Mouse (Mus musculus): ENCODE results near the gene Aco2.

Gene Aco2

GRCm38 (mm10) chr15:81920546-81921217 lies 48.6 kb downstream of the Aco2 start:
- DNase-seq (ENCODE audit: low spot score): no peak

- DNase-seq (ENCODE audit: low spot score): no peak
These were observed 49.1 kb downstream of the Aco2 start for GRCm38 (mm10) chr15:81921255-81921654.

GRCm38 (mm10) chr15:81924933-81925332 lies 52.8 kb downstream of the Aco2 start:
- DNase-seq (ENCODE audit: low spot score): peak; percentile 19

GRCm38 (mm10) chr15:81925760-81926445 lies 53.8 kb downstream of the Aco2 start, which contains the start of gene Polr3h:
Gene Polr3h, minus strand, starts transcription at chr15:81926240.
- DNase-seq (ENCODE audit: low spot score): peak; percentile 88

- DNase-seq (ENCODE audit: low spot score): no peak
These were observed 54.3 kb downstream of the Aco2 start for GRCm38 (mm10) chr15:81926446-81926822.

GRCm38 (mm10) chr15:81927741-81928140 lies 55.6 kb downstream of the Aco2 start:
- no peak for DNase-seq (ENCODE audit: low spot score)

GRCm38 (mm10) chr15:81928277-81928676 lies 56.2 kb downstream of the Aco2 start:
- peak; percentile 26 for DNase-seq (ENCODE audit: low spot score)

- no peak for DNase-seq (ENCODE audit: low spot score)
These were observed 60.9 kb downstream of the Aco2 start for GRCm38 (mm10) chr15:81932951-81933470.

GRCm38 (mm10) chr15:81933986-81934385 lies 61.9 kb downstream of the Aco2 start:
- DNase-seq (ENCODE audit: low spot score): no peak

- DNase-seq (ENCODE audit: low spot score): no peak
These were observed 63.9 kb downstream of the Aco2 start for GRCm38 (mm10) chr15:81935869-81936637.

GRCm38 (mm10) chr15:81936679-81937078 lies 64.6 kb downstream of the Aco2 start, which contains the start of gene Csdc2:
Gene Csdc2, plus strand, starts transcription at chr15:81936759.
- no peak for DNase-seq (ENCODE audit: low spot score)

- no peak for DNase-seq (ENCODE audit: low spot score)
These were observed 65.2 kb downstream of the Aco2 start for GRCm38 (mm10) chr15:81937098-81937972.

- no peak for DNase-seq (ENCODE audit: low spot score)
These were observed 66.1 kb downstream of the Aco2 start for GRCm38 (mm10) chr15:81938246-81938645.

GRCm38 (mm10) chr15:81939157-81939715 lies 67.1 kb downstream of the Aco2 start:
- DNase-seq (ENCODE audit: low spot score): no peak

GRCm38 (mm10) chr15:81939774-81940173 lies 67.7 kb downstream of the Aco2 start:
- no peak for DNase-seq (ENCODE audit: low spot score)

- no peak for DNase-seq (ENCODE audit: low spot score)
These were observed 68.1 kb downstream of the Aco2 start for GRCm38 (mm10) chr15:81940219-81940618.

- no peak for DNase-seq (ENCODE audit: low spot score)
These were observed 68.9 kb downstream of the Aco2 start for GRCm38 (mm10) chr15:81941010-81941409.

- no peak for DNase-seq (ENCODE audit: low spot score)
These were observed 71.2 kb downstream of the Aco2 start for GRCm38 (mm10) chr15:81943176-81943749.

- DNase-seq (ENCODE audit: low spot score): no peak
These were observed 77.0 kb downstream of the Aco2 start for GRCm38 (mm10) chr15:81949076-81949475.

GRCm38 (mm10) chr15:81949476-81950131 lies 77.5 kb downstream of the Aco2 start:
- DNase-seq (ENCODE audit: low spot score): no peak
